Mouse (Mus musculus): Measurements from ENCODE around the gene Olfr709-ps1. TPM values are rescaled to one million over a fixed set of nuclear protein-coding genes. Genes with fewer than 3 reads are reported as not detected.
"Not testable (repeated sequence)": the region's sequence is repeated elsewhere in the genome, so short reads cannot be mapped to it uniquely, and the experiment has no call there.

Olfr709-ps1 gene
- polyA plus RNA-seq (2012; rRNA removed): not detected in 2 replicates

- no peak for DNase-seq (ENCODE audit: low read depth)
- no peak for TF ChIP-seq CTCF (IDR thresholded peaks at IDR 0.05; ENCODE audit: borderline replicate concordance, extremely low read depth, insufficient read depth, insufficient read length)
- TF ChIP-seq POLR2A (IDR thresholded peaks at IDR 0.05; ENCODE audit: borderline replicate concordance, extremely low read depth, insufficient read depth, insufficient read length, poor library complexity, severe bottlenecking): no peak
Observed at GRCm38 (mm10) chr7:106932119-106932518, at the start of gene Olfr709-ps1. Gene Olfr709-ps1, minus strand, starts transcription at chr7:106932219.

DNA sequence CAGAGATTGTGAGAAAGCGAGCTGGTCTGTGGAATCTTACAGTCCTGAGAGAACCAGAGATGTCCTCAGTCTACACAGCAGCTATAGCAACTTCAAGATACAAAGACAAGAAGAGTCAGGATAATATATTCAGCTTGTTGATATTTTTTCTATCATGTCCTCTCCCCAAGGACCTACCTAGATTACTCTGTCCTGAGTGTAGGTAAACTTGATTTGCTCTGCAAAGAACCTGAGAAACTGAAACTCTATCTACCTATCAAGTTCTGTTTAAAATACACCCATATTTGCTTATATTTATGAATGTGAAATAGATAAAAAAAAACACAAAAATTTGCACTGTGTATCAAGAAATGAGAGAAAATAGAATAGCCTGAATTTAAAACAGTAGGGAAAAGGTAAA lies 43.3 kb upstream of the Olfr709-ps1 start, which contains the start of gene Olfr711:
TSS of gene Olfr711 (minus strand) at position 101 of the 400 bp plus-strand sequence.
- TF ChIP-seq POLR2A (IDR thresholded peaks at IDR 0.05; ENCODE audit: borderline replicate concordance, extremely low read depth, insufficient read depth, insufficient read length, poor library complexity, severe bottlenecking): no peak
- no peak for TF ChIP-seq CTCF (IDR thresholded peaks at IDR 0.05; ENCODE audit: borderline replicate concordance, extremely low read depth, insufficient read depth, insufficient read length)
- no peak for DNase-seq (ENCODE audit: low read depth)

- DNase-seq (ENCODE audit: low read depth): not testable (repeated sequence)
Observed at GRCm38 (mm10) chr7:106967503-106967902, 35.5 kb upstream of the Olfr709-ps1 start.

- TF ChIP-seq CTCF (IDR thresholded peaks at IDR 0.05; ENCODE audit: borderline replicate concordance, extremely low read depth, insufficient read depth, insufficient read length) (no peak), POLR2A (IDR thresholded peaks at IDR 0.05; ENCODE audit: borderline replicate concordance, extremely low read depth, insufficient read depth, insufficient read length, poor library complexity, severe bottlenecking) (no peak)
- DNase-seq (ENCODE audit: low read depth): no peak
Observed at GRCm38 (mm10) chr7:106963837-106964236, 31.8 kb upstream of the Olfr709-ps1 start, which contains the start of gene Olfr6. Gene Olfr6, minus strand, starts transcription at chr7:106963937.

DNA sequence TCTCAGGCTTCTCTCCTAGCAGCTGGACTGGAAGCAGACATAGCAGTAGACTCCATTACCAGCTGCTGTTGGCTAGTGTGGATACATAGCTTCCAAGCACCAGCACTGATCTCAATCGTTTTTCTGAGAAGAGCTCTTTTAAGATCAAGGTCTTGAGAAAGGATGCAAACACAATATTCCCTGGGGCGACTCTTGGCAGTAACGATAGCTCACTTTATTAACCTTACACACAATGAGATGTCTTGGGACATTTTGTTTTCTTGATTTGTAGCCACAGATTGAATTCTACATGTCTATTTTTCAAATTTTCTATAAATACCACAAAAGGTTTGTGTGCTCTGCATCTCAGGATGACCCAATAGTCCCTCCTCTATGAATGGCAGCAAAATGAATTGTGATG lies 16.2 kb upstream of the Olfr709-ps1 start, which contains the start of gene Olfr710:
TSS of gene Olfr710 (minus strand) at position 101 of the 400 bp plus-strand sequence.
- no peak for TF ChIP-seq POLR2A (IDR thresholded peaks at IDR 0.05; ENCODE audit: borderline replicate concordance, extremely low read depth, insufficient read depth, insufficient read length, poor library complexity, severe bottlenecking)
- no peak for TF ChIP-seq CTCF (IDR thresholded peaks at IDR 0.05; ENCODE audit: borderline replicate concordance, extremely low read depth, insufficient read depth, insufficient read length)
- no peak for DNase-seq (ENCODE audit: low read depth)

DNA sequence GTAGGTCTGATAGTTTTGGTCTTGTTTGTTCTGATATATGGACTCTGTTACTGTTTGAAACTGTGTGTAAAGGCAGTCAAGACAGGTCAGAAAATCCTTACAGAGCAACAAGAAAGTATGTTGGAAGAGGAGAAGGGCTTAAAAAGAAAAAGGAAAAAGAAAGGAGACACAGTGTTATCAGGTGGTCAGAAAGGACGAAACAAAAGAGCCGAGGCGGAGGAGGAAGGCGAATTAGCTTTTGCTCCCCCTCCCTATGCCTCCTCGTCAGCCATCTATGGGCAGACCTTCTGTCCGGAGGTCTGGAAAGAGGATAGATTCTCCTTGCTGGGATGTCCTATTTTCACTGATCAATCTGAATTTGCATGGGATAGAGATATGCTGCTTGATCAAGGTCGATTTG lies 11.1 kb downstream of the Olfr709-ps1 start:
- not testable (repeated sequence) for DNase-seq (ENCODE audit: low read depth)

DNA sequence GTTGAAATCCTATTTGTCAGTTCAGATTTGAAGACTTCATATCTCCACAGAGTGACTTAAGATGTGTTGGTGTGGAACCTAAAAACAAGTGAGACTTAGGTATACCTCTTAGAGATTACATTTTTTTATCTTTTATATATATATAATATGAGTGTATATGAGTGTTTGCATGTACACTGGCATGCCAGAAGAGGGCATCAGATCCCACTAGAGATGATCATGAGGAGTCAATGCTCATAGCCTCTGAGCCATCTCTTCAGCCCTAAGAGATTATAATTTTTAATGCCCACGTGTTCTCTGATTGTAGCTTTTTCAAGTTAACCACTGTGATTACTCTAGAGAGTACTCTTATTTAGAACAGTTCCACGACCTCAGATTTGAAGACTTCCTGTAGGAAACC lies 24.3 kb downstream of the Olfr709-ps1 start, which contains the start of gene Olfr1532-ps1:
TSS of gene Olfr1532-ps1 (plus strand) at position 326 of the 400 bp plus-strand sequence.
- TF ChIP-seq CTCF (IDR thresholded peaks at IDR 0.05; ENCODE audit: borderline replicate concordance, extremely low read depth, insufficient read depth, insufficient read length) (no peak), POLR2A (IDR thresholded peaks at IDR 0.05; ENCODE audit: borderline replicate concordance, extremely low read depth, insufficient read depth, insufficient read length, poor library complexity, severe bottlenecking) (no peak)
- no peak for DNase-seq (ENCODE audit: low read depth)

- DNase-seq (ENCODE audit: low read depth): not testable (repeated sequence)
Observed at GRCm38 (mm10) chr7:106901141-106901540, 30.9 kb downstream of the Olfr709-ps1 start, which contains the start of gene Olfr707. Gene Olfr707, minus strand, starts transcription at chr7:106901241.

DNA sequence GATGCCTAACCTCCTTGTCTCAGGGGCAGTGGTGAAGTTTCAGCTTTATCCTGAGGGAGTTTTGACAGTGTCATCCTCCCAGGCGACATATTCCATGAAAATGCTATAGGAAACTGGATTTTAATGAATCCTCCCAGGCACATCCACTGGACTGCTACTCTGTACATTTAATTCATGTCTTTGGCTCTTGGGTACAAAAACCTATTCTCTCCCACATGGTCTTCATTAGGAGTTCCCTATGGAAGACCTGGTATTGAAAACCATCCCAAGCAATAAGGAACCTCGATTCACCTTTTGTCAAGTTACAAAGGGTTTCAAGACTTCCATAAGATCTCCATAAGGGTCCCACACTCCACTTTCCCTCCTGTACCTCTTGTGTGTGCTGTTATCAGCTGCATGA lies 44.0 kb downstream of the Olfr709-ps1 start, which contains the start of gene Olfr706:
TSS of gene Olfr706 (minus strand) at position 101 of the 400 bp plus-strand sequence.
- no peak for DNase-seq (ENCODE audit: low read depth)
- TF ChIP-seq POLR2A (IDR thresholded peaks at IDR 0.05; ENCODE audit: borderline replicate concordance, extremely low read depth, insufficient read depth, insufficient read length, poor library complexity, severe bottlenecking): no peak
- no peak for TF ChIP-seq CTCF (IDR thresholded peaks at IDR 0.05; ENCODE audit: borderline replicate concordance, extremely low read depth, insufficient read depth, insufficient read length)

DNA sequence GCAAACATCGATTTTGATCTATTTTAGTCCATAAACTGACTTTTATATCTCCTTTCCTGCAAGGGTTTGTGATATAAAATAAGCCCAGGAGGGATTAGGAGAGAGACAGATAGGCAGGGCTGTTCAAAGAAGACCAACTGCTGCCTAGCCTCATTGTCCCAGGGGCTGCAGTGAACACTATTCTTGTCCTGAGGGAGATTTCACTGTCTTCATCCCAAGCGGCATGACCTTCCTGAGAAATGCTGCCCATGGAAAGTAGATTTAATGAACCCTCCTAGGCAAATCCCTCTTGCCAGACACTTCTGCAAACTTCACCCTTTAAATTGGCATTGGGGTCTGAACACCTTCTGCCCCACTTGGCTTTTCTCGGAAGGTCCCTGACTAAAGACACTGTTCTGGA lies 55.2 kb downstream of the Olfr709-ps1 start, which contains the start of gene Olfr705:
TSS of gene Olfr705 (minus strand) at position 101 of the 400 bp plus-strand sequence.
- no peak for DNase-seq (ENCODE audit: low read depth)
- no peak for TF ChIP-seq POLR2A (IDR thresholded peaks at IDR 0.05; ENCODE audit: borderline replicate concordance, extremely low read depth, insufficient read depth, insufficient read length, poor library complexity, severe bottlenecking)
- no peak for TF ChIP-seq CTCF (IDR thresholded peaks at IDR 0.05; ENCODE audit: borderline replicate concordance, extremely low read depth, insufficient read depth, insufficient read length)

Other genes with a start within 250 kb of the Olfr709-ps1 start
- not detected in 2 replicates for gene Olfr694, start 240.4 kb downstream of the Olfr709-ps1 start, polyA plus RNA-seq (2012; rRNA removed)
- gene Olfr695, start 215.8 kb downstream of the Olfr709-ps1 start, polyA plus RNA-seq (2012; rRNA removed): not detected in 2 replicates
- not detected in 2 replicates for gene Olfr697, start 189.8 kb downstream of the Olfr709-ps1 start, polyA plus RNA-seq (2012; rRNA removed)
- gene Olfr698, start 176.8 kb downstream of the Olfr709-ps1 start, polyA plus RNA-seq (2012; rRNA removed): not detected in 2 replicates
- gene Olfr699, start 139.0 kb downstream of the Olfr709-ps1 start, polyA plus RNA-seq (2012; rRNA removed): not detected in 2 replicates
- not detected in 2 replicates for gene Olfr700, start 123.4 kb downstream of the Olfr709-ps1 start, polyA plus RNA-seq (2012; rRNA removed)
- not detected in 2 replicates for gene Olfr701, start 118.1 kb downstream of the Olfr709-ps1 start, polyA plus RNA-seq (2012; rRNA removed)
- not detected in 2 replicates for gene Olfr702, start 98.3 kb downstream of the Olfr709-ps1 start, polyA plus RNA-seq (2012; rRNA removed)
- not detected in 2 replicates for gene Olfr703, start 88.9 kb downstream of the Olfr709-ps1 start, polyA plus RNA-seq (2012; rRNA removed)
- not detected in 2 replicates for gene Olfr704, start 69.0 kb downstream of the Olfr709-ps1 start, polyA plus RNA-seq (2012; rRNA removed)
- gene Olfr705, start 55.3 kb downstream of the Olfr709-ps1 start, polyA plus RNA-seq (2012; rRNA removed): not detected in 2 replicates
- gene Olfr706, start 44.1 kb downstream of the Olfr709-ps1 start, polyA plus RNA-seq (2012; rRNA removed): not detected in 2 replicates
- gene Olfr707, start 31.0 kb downstream of the Olfr709-ps1 start, polyA plus RNA-seq (2012; rRNA removed): not detected in 2 replicates
- not detected in 2 replicates for gene Olfr1532-ps1, start 24.2 kb downstream of the Olfr709-ps1 start, polyA plus RNA-seq (2012; rRNA removed)
- gene Olfr710, start 16.1 kb upstream of the Olfr709-ps1 start, polyA plus RNA-seq (2012; rRNA removed): not detected in 2 replicates
- gene Olfr6, start 31.7 kb upstream of the Olfr709-ps1 start, polyA plus RNA-seq (2012; rRNA removed): not detected in 2 replicates
- gene Olfr711, start 43.2 kb upstream of the Olfr709-ps1 start, polyA plus RNA-seq (2012; rRNA removed): not detected in 2 replicates
- not detected in 2 replicates for gene Olfr2, start 73.9 kb upstream of the Olfr709-ps1 start, polyA plus RNA-seq (2012; rRNA removed)
- not detected in 2 replicates for gene Olfr713, start 99.0 kb upstream of the Olfr709-ps1 start, polyA plus RNA-seq (2012; rRNA removed)
- gene Olfr714, start 138.8 kb upstream of the Olfr709-ps1 start, polyA plus RNA-seq (2012; rRNA removed): not detected in 2 replicates
- gene Olfr17, start 161.0 kb upstream of the Olfr709-ps1 start, polyA plus RNA-seq (2012; rRNA removed): not detected in 2 replicates
- not detected in 2 replicates for gene Olfr715b, start 178.2 kb upstream of the Olfr709-ps1 start, polyA plus RNA-seq (2012; rRNA removed)
- gene Olfr715, start 198.9 kb upstream of the Olfr709-ps1 start, polyA plus RNA-seq (2012; rRNA removed): not detected in 2 replicates
- not detected in 2 replicates for gene Olfr716, start 206.1 kb upstream of the Olfr709-ps1 start, polyA plus RNA-seq (2012; rRNA removed)
- not detected in 2 replicates for gene Nlrp14, start 234.8 kb upstream of the Olfr709-ps1 start, polyA plus RNA-seq (2012; rRNA removed)